7 mouse cellular contexts compared by ENCODE assay signal in the genomic region with DNA sequence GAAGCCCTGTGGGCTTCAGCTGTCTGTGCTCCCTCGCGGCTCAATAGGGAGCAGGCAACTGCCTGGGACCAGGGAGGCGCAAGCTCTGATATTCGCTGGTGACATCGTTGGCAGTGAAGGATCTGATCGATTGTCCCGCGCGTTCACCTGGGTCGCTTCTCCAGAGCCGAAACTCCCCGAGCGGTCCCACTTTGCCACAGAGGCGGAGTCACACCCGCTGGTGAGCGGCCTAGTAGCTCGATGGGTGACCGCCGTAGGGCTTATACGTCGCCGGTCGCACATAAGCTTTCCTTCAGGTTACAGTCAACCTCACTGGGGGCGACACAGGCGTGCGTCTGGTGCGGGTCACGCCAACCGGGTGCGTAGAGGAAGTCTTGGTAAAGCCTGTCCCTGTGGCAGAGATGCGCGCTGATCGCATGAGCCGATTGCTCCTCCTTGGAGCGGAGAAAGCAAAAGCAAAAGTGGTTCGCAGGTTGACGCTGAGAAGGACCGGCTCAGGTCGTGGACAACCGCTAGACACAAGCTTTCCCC. TPM values are rescaled to one million over a fixed set of nuclear protein-coding genes. Genes with fewer than 3 reads are reported as not detected.
DNase-seq lines count a peak whose midpoint lies in the region; ATAC-seq and TF ChIP-seq lines count a peak whose summit lies in the region.

No protein-coding gene starts in this region.

- no peaks in the 10 kb centered on the region for H3K9me3 ChIP-seq in forebrain, embryonic 10.5 days
- no peaks in the 10 kb centered on the region for H3K9me3 ChIP-seq in limb, embryonic 10.5 days (replicated peaks)
- no peaks in the 10 kb centered on the region for H3K9me3 ChIP-seq in midbrain, postnatal 0 days (ENCODE audit: low read length)

- H3K27ac ChIP-seq in forebrain, embryonic 10.5 days = no peak overlapping the region
- no peak overlapping the region for H3K27ac ChIP-seq in limb, embryonic 10.5 days
- no peak overlapping the region for H3K27ac ChIP-seq in midbrain, postnatal 0 days (ENCODE audit: low read depth, low read length)

- peak overlapping the region; percentile 55 for H3K4me3 ChIP-seq in forebrain, embryonic 10.5 days
- peak overlapping the region; percentile 41 for H3K4me3 ChIP-seq in limb, embryonic 10.5 days
- H3K4me3 ChIP-seq in midbrain, postnatal 0 days (ENCODE audit: low read depth, low read length) = peak overlapping the region; percentile 39

- no peak for TF ChIP-seq CTCF in midbrain, postnatal 0 days (IDR thresholded peaks at IDR 0.05)

- no peaks in the 10 kb centered on the region for H3K36me3 ChIP-seq in forebrain, embryonic 10.5 days (replicated peaks)
- H3K36me3 ChIP-seq in limb, embryonic 10.5 days = no peaks in the 10 kb centered on the region
- H3K36me3 ChIP-seq in midbrain, postnatal 0 days (ENCODE audit: insufficient read depth, low read length) = no peaks in the 10 kb centered on the region

- DNase-seq in urinary bladder, postnatal 14 days (ENCODE audit: low spot score) = peak; percentile 18
- no peak for DNase-seq in urinary bladder, postnatal 4 days (ENCODE audit: low spot score in 2 of 2)
- DNase-seq in forebrain, embryonic 10.5 days (ENCODE audit: extremely low spot score, low spot score) = peak; percentile 45
- DNase-seq in limb, embryonic 10.5 days (ENCODE audit: low spot score) = peak; percentile 71
- no peak for DNase-seq in midbrain, postnatal 0 days (ENCODE audit: low spot score)
- DNase-seq in cerebellum, adult 9-10 months = no peak
- no peak for DNase-seq in cerebellum, postnatal 25 days

- H3K9ac ChIP-seq in midbrain, postnatal 0 days (replicated peaks; ENCODE audit: low read length, poor library complexity, severe bottlenecking) = no peak overlapping the region

- peaks cover 96% of the 10 kb centered on the region for H3K27me3 ChIP-seq in forebrain, embryonic 10.5 days (ENCODE audit: poor library complexity, severe bottlenecking)
- peaks cover 93% of the 10 kb centered on the region for H3K27me3 ChIP-seq in limb, embryonic 10.5 days (ENCODE audit: low read depth, poor library complexity, severe bottlenecking)
- peaks cover 85% of the 10 kb centered on the region for H3K27me3 ChIP-seq in midbrain, postnatal 0 days (ENCODE audit: insufficient read depth, low read length)

- WGBS in forebrain, embryonic 10.5 days = under 1% methylated on average over 40 of the region's 40 CpGs
- WGBS in limb, embryonic 10.5 days = 2% methylated on average over 40 of the region's 40 CpGs
- under 1% methylated on average over 40 of the region's 40 CpGs for WGBS in midbrain, postnatal 0 days

- peaks cover 46% of the 10 kb centered on the region for H3K4me1 ChIP-seq in forebrain, embryonic 10.5 days
- peaks cover 45% of the 10 kb centered on the region for H3K4me1 ChIP-seq in limb, embryonic 10.5 days
- H3K4me1 ChIP-seq in midbrain, postnatal 0 days (ENCODE audit: insufficient read depth, low read length) = peaks cover 13% of the 10 kb centered on the region

- H3K4me2 ChIP-seq in midbrain, postnatal 0 days (ENCODE audit: low read depth, low read length, poor library complexity, severe bottlenecking) = peak overlapping the region; percentile 48

- ATAC-seq in midbrain, postnatal 0 days (ENCODE audit: low FRiP score) = no peak

RNA-seq across cellular contexts. Expression of a gene that starts 3.8 kb away (rescaled TPM):
- 3.5 and 3.9 TPM in 2 replicates for polyA plus RNA-seq in forebrain, embryonic 10.5 days (2016; fragmentation: Nextera tagmentation; extraction: Ambion mirVana)
- 0.44 and 0.75 TPM in 2 replicates for polyA plus RNA-seq in limb, embryonic 10.5 days (2016; fragmentation: Nextera tagmentation; extraction: Ambion mirVana)
- 7.5 and 11.0 TPM in 2 replicates for total RNA-seq in midbrain, postnatal 0 days (2014; rRNA removed)
- polyA plus RNA-seq in midbrain, postnatal 0 days (2015; fragmentation: Nextera tagmentation; extraction: Ambion mirVana) = 4.3 and 5.1 TPM in 2 replicates

Comparison
In these comparisons a context has a peak if more than half of its experiments do, and no peak if none do; other contexts are left out.
1. DNase-seq: peak in urinary bladder, postnatal 14 days (single experiment), forebrain, embryonic 10.5 days (single experiment) and limb, embryonic 10.5 days (single experiment); none in urinary bladder, postnatal 4 days (0 of 2), midbrain, postnatal 0 days (single experiment), cerebellum, adult 9-10 months (single experiment) and cerebellum, postnatal 25 days (0 of 2).
2. Peak in every context shown above with its lines, with median percentiles within 50 percentile points of each other: H3K4me3 ChIP-seq.